Mouse (Mus musculus) erythroblast, embryonic 14.5 days (primary cell): Measurements from ENCODE around the gene Nr2f6.

Experiments used
- GATA1 ChIP-seq: IDR thresholded peaks from 2 replicates; pipeline ENCODE4 v1.6.1; 2012; ENCODE audit warnings: low read length, inconsistent platforms, mixed read lengths
- TAL1 ChIP-seq: IDR thresholded peaks from 3 replicates; pipeline ENCODE4 v1.6.1; 2012; ENCODE audit warnings: low read length, inconsistent platforms, mixed read lengths

- TF ChIP-seq TAL1, result no peak
- TF ChIP-seq GATA1, result no peak
These were observed 1.3 kb downstream of the Nr2f6 start for GRCm38 (mm10) chr8:71380178-71381171.
